Mouse (Mus musculus): ENCODE measurements around the gene Neb. TPM values are rescaled to one million over a fixed set of nuclear protein-coding genes. Genes with fewer than 3 reads are reported as not detected.

Neb gene
- total RNA-seq, 2 experiments from 2014 or later = 23.2 to 73.6 TPM

- DNase-seq (ENCODE audit: low spot score in 2 of 2) = no peak
These were observed 397 bp downstream of the Neb start for GRCm38 (mm10) chr2:52377706-52378447.

GRCm38 (mm10) chr2:52374706-52375105, 3.6 kb downstream of the Neb start:
- no peak for DNase-seq (ENCODE audit: low spot score in 2 of 2)

- DNase-seq (ENCODE audit: low spot score in 2 of 2) = no peak
These were observed 5.8 kb downstream of the Neb start for GRCm38 (mm10) chr2:52372480-52372879.

- no peak for DNase-seq (ENCODE audit: low spot score in 2 of 2)
These were observed 6.2 kb downstream of the Neb start for GRCm38 (mm10) chr2:52372080-52372479.

- DNase-seq (ENCODE audit: low spot score in 2 of 2) = peak in 1 of 2 experiments; percentile 31
These were observed 7.2 kb downstream of the Neb start for GRCm38 (mm10) chr2:52371066-52371465.

- DNase-seq (ENCODE audit: low spot score in 2 of 2) = no peak
These were observed 8.7 kb downstream of the Neb start for GRCm38 (mm10) chr2:52369622-52370021.

- no peak for DNase-seq (ENCODE audit: low spot score in 2 of 2)
These were observed 10.6 kb downstream of the Neb start for GRCm38 (mm10) chr2:52367665-52368064.

GRCm38 (mm10) chr2:52367248-52367647, 11.0 kb downstream of the Neb start:
- no peak for DNase-seq (ENCODE audit: low spot score in 2 of 2)

- DNase-seq (ENCODE audit: low spot score in 2 of 2) = no peak
These were observed 17.2 kb downstream of the Neb start for GRCm38 (mm10) chr2:52361086-52361485.

- no peak for DNase-seq (ENCODE audit: low spot score in 2 of 2)
These were observed 18.6 kb downstream of the Neb start for GRCm38 (mm10) chr2:52359722-52360121.

GRCm38 (mm10) chr2:52358156-52358555, 20.1 kb downstream of the Neb start:
- DNase-seq (ENCODE audit: low spot score in 2 of 2) = no peak

GRCm38 (mm10) chr2:52351029-52351428, 27.2 kb downstream of the Neb start:
- DNase-seq (ENCODE audit: low spot score in 2 of 2) = no peak

GRCm38 (mm10) chr2:52340990-52341389, 37.3 kb downstream of the Neb start:
- DNase-seq (ENCODE audit: low spot score in 2 of 2) = no peak

GRCm38 (mm10) chr2:52335556-52335955, 42.7 kb downstream of the Neb start:
- no peak for DNase-seq (ENCODE audit: low spot score in 2 of 2)

- no peak for DNase-seq (ENCODE audit: low spot score in 2 of 2)
These were observed 43.2 kb downstream of the Neb start for GRCm38 (mm10) chr2:52335087-52335486.

- DNase-seq (ENCODE audit: low spot score in 2 of 2) = no peak
These were observed 44.7 kb downstream of the Neb start for GRCm38 (mm10) chr2:52333535-52333934.

GRCm38 (mm10) chr2:52331761-52332160, 46.5 kb downstream of the Neb start:
- DNase-seq (ENCODE audit: low spot score in 2 of 2) = no peak

- no peak for DNase-seq (ENCODE audit: low spot score in 2 of 2)
These were observed 50.9 kb downstream of the Neb start for GRCm38 (mm10) chr2:52327244-52327815.

- no peak for DNase-seq (ENCODE audit: low spot score in 2 of 2)
These were observed 56.4 kb downstream of the Neb start for GRCm38 (mm10) chr2:52321866-52322265.

GRCm38 (mm10) chr2:52320175-52320574, 58.1 kb downstream of the Neb start:
- no peak for DNase-seq (ENCODE audit: low spot score in 2 of 2)

GRCm38 (mm10) chr2:52319020-52319567, 59.2 kb downstream of the Neb start:
- DNase-seq (ENCODE audit: low spot score in 2 of 2) = no peak

GRCm38 (mm10) chr2:52317471-52317870, 60.8 kb downstream of the Neb start:
- no peak for DNase-seq (ENCODE audit: low spot score in 2 of 2)

- no peak for DNase-seq (ENCODE audit: low spot score in 2 of 2)
These were observed 62.5 kb downstream of the Neb start for GRCm38 (mm10) chr2:52315737-52316136.

Data from adrenal gland, postnatal 4 days (tissue).